Mouse (Mus musculus) left cerebral cortex, adult 2 months (tissue): ENCODE measurements around the gene Satb2. TPM values are rescaled to one million over a fixed set of nuclear protein-coding genes. Genes with fewer than 3 reads are reported as not detected.

Experiments used
- DNase-seq, 2 experiments: peaks; one replicate each; pipeline ENCODE4 v3.0.0; 2021 to 2022; ENCODE audit warnings: low spot score in 2 of 2, mixed read lengths in 1 of 2; ENCODE audit errors: extremely low spot score in 1 of 2
- H3K27ac ChIP-seq: fragments of 200-600 bp; 2 replicates; pipeline ENCODE4 v1.8.1; 2022
- H3K4me3 ChIP-seq: fragments of 200-600 bp; 2 replicates; pipeline ENCODE4 v1.8.1; 2022
- CTCF ChIP-seq: fragments of 200-600 bp; IDR thresholded peaks from 2 replicates; pipeline ENCODE4 v1.8.1; 2022; ENCODE audit warnings: antibody characterized with exemption, mild to moderate bottlenecking, moderate library complexity
- intact Hi-C: fragments of 180-260 bp; cut with DNase I; formaldehyde crosslinking; loops from one replicate; pipeline ENCODE4 v1.15.1; 2025
- total RNA-seq, 2 experiments: library from RNA; stranded (reverse); gene quantifications; 2 replicates each; pipeline ENCODE4 v1.2.3; 2021

Satb2 gene
- total RNA-seq, 2 experiments from 2014 or later, result 80.2 to 91.0 TPM

GRCm38 (mm10) chr1:56972251-56972949, 6.0 kb downstream of the Satb2 start:
- intact Hi-C loops, result loop anchor here (10.0 kb wide), 1 partner anchor 848 kb away; no protein-coding TSS in a partner anchor
- H3K4me3 ChIP-seq, result peak overlapping the region; percentile 94
- peak overlapping the region; percentile 99 for H3K27ac ChIP-seq
- no peak for TF ChIP-seq CTCF
- DNase-seq, result peak; percentile 50 to 62

GRCm38 (mm10) chr1:56971942-56972250, 6.6 kb downstream of the Satb2 start:
- intact Hi-C loops, result loop anchor here (10.0 kb wide), 1 partner anchor 847 kb away; no protein-coding TSS in a partner anchor
- no peak for TF ChIP-seq CTCF
- DNase-seq, result no peak
- Histone ChIP-seq H3K27ac (peak overlapping the region; percentile 99), H3K4me3 (peak overlapping the region; percentile 94)

DNA sequence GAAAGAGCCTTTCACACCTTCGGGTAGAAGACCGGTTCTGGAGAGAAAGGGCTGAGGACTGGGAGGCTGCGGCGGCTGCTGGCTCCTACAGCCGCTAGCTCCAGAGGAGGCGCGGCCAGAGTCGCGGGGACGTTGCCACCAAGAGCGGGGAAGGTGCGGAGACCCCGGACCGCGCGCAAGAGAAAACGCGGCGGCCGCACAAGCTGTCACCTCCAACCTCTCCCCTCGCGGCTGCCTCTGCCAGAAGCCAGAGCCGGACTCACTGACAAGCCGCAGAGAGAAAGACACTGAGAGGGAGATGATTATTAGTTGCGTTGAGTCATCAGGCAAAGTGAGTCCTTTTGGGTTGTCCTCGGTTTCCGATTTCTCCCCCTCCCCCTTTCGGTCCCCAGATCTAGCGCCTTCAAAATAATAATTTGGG, 7.0 kb downstream of the Satb2 start:
- H3K27ac ChIP-seq, result peak overlapping the region; percentile 99
- intact Hi-C loops, result loop anchor here (10.0 kb wide), 1 partner anchor 847 kb away; no protein-coding TSS in a partner anchor
- peak in 1 of 2 experiments; percentile 43 for DNase-seq
- no peak for TF ChIP-seq CTCF
- peak overlapping the region; percentile 94 for H3K4me3 ChIP-seq

DNA sequence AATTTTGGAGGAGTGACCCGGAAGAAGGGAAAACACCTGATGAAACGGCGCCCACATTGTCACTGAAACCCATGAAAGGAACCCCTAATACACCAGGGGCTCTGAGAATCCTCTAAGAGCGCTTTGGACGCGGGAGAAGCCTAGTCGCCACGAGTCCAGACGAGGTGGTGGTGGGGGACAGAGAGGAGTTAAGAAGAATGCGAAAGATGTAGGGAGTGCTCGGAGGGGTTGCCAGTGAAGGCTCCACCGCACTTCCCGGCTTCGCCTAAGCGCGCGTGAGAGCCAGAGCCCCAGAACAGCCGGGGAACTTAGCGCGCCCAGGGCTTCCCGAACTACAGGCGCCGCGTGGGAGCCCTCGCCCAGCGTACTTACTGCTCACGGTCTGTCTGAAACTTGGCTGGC, 7.7 kb downstream of the Satb2 start:
- DNase-seq, result peak in 1 of 2 experiments; percentile 44
- intact Hi-C loops, result loop anchor here (10.0 kb wide), 1 partner anchor 846 kb away; no protein-coding TSS in a partner anchor
- Histone ChIP-seq H3K4me3 (peak overlapping the region; percentile 94), H3K27ac (peak overlapping the region; percentile 99)
- TF ChIP-seq CTCF, result no peak

GRCm38 (mm10) chr1:56969364-56970360, 8.8 kb downstream of the Satb2 start:
- DNase-seq, result peak in 1 of 2 experiments; percentile 61
- Histone ChIP-seq H3K27ac (peak overlapping the region; percentile 99), H3K4me3 (peak overlapping the region; percentile 94)
- no peak for TF ChIP-seq CTCF
- intact Hi-C loops, result loop anchor here (10.0 kb wide), 1 partner anchor 845 kb away; no protein-coding TSS in a partner anchor

DNA sequence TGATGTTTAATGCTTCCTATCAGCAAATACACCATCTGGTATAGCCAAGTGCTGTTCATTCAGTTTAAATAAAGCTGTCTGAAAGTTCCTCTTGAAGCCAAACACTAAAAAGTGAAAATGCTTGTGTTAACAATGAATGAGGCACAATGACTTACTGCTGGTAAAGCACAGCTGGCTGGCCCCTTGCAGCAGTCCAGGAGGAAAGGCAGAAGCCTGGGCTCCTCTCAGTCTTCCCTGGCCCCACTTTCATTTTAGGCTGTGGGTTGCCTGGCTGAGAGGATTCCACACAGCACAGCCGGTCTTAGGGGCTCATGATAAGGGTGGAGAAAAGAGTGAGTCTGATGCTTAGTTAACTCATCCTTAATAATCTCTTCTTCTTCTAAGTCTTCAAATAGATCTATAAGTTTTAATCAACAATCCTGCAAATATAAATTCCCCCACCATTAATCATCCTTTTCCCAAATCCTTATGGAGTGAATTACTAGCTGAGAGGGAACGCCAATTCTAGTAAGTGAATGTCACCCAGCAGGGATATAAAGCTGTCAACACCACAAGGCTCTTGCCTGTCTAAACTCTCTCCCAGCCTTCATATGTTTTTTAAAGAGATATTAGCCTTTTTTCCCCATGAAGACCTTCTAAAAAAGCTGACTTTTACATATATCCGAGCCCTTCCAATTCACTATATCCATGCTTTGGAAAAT, 12.4 kb downstream of the Satb2 start:
- no peak for TF ChIP-seq CTCF
- H3K27ac ChIP-seq, result peak overlapping the region; percentile 80
- intact Hi-C loops, result no loop called here
- peak in 1 of 2 experiments; percentile 24 for DNase-seq
- H3K4me3 ChIP-seq, result peak overlapping the region; percentile 94

GRCm38 (mm10) chr1:56964493-56964892, 14.0 kb downstream of the Satb2 start:
- no peak for DNase-seq
- intact Hi-C loops, result no loop called here
- Histone ChIP-seq H3K4me3 (peak overlapping the region; percentile 34), H3K27ac (peak overlapping the region; percentile 67; the same call in 1 of the 2 replicates)
- no peak for TF ChIP-seq CTCF

- intact Hi-C loops, result no loop called here
- peak overlapping the region; percentile 34 for H3K4me3 ChIP-seq
Observed at GRCm38 (mm10) chr1:56963291-56963690, 15.2 kb downstream of the Satb2 start.

GRCm38 (mm10) chr1:56958996-56959395, 19.5 kb downstream of the Satb2 start:
- Histone ChIP-seq H3K27ac (peak overlapping the region; percentile 58), H3K4me3 (no peak overlapping the region)
- no peak for DNase-seq
- intact Hi-C loops, result no loop called here
- no peak for TF ChIP-seq CTCF

More at GRCm38 (mm10) chr1:56963291-56963690, 15.2 kb downstream of the Satb2 start:
- H3K27ac ChIP-seq, result peak overlapping the region; percentile 47
- no peak for TF ChIP-seq CTCF
- no peak for DNase-seq

GRCm38 (mm10) chr1:56957942-56958341, 20.5 kb downstream of the Satb2 start:
- Histone ChIP-seq H3K4me3 (no peak overlapping the region), H3K27ac (peak overlapping the region; percentile 85)
- intact Hi-C loops, result no loop called here
- no peak for DNase-seq
- TF ChIP-seq CTCF, result no peak

DNA sequence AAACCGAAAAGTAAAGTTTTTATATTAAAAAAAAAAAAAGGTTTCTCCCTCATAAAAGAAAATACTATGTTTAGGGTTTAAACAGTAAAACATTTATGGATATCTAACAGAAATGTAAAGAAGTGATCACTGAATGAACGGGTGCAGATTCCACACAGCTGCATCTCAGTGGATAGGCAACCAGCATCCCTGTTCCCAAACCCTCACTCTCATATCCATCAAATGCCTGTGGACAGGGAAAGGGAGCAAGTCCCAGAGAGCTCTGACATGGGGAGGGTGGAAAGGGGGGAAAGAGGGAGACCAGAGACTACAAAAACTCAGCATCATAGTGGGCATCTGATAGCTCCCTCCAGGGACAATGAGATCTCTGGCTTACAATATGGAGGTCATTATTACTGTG, 21.6 kb downstream of the Satb2 start:
- no peak for DNase-seq
- Histone ChIP-seq H3K27ac (peak overlapping the region; percentile 25), H3K4me3 (no peak overlapping the region)
- intact Hi-C loops, result no loop called here
- TF ChIP-seq CTCF, result no peak
